12 mouse cellular contexts compared by ENCODE assay signal in genomic region chr9:13468778-13469177, GRCm38 (mm10). TPM values are rescaled to one million over a fixed set of nuclear protein-coding genes. Genes with fewer than 3 reads are reported as not detected.
DNase-seq lines count a peak whose midpoint lies in the region; ATAC-seq and TF ChIP-seq lines count a peak whose summit lies in the region.
"Had no signal": no experiment of that assay in that cellular context is flagged by ENCODE, and none has a peak within 500 bp of the region (broad histone marks: within the 10 kb centered on the region; RNA-seq: fewer than 3 reads in every experiment).

No protein-coding gene starts in this region.

- intact Hi-C loops in left cerebral cortex, postnatal 10 days (cut with DNase I), result no loop called here

- no peak for TF ChIP-seq CTCF in hindbrain, postnatal 0 days (IDR thresholded peaks at IDR 0.05; ENCODE audit: low read depth)

- H3K27me3 ChIP-seq in hindbrain, embryonic 10.5 days (ENCODE audit: insufficient read depth, poor library complexity, severe bottlenecking), result no peaks in the 10 kb centered on the region
- H3K27me3 ChIP-seq in hindbrain, postnatal 0 days (ENCODE audit: insufficient read depth, low read length), result no peaks in the 10 kb centered on the region
- H3K27me3 ChIP-seq in limb, embryonic 13.5 days, result no peaks in the 10 kb centered on the region

- ATAC-seq in hindbrain, postnatal 0 days, result no peak
- ATAC-seq in limb, embryonic 13.5 days (ENCODE audit: low FRiP score, low read depth), result no peak; the same call in 1 of the 2 replicates

- H3K9me3 ChIP-seq in hindbrain, embryonic 10.5 days, result no peaks in the 10 kb centered on the region
- H3K9me3 ChIP-seq in hindbrain, postnatal 0 days (ENCODE audit: low read length), result no peaks in the 10 kb centered on the region
- no peaks in the 10 kb centered on the region for H3K9me3 ChIP-seq in limb, embryonic 13.5 days

- H3K4me2 ChIP-seq in hindbrain, postnatal 0 days (ENCODE audit: low read depth, low read length), result no peak overlapping the region
- H3K4me2 ChIP-seq in limb, embryonic 13.5 days (replicated peaks), result no peak overlapping the region

- H3K36me3 ChIP-seq in hindbrain, embryonic 10.5 days, result no peaks in the 10 kb centered on the region
- no peaks in the 10 kb centered on the region for H3K36me3 ChIP-seq in hindbrain, postnatal 0 days (ENCODE audit: insufficient read depth, low read length)
- H3K36me3 ChIP-seq in limb, embryonic 13.5 days, result no peaks in the 10 kb centered on the region

- peaks cover 33% of the 10 kb centered on the region for H3K4me1 ChIP-seq in hindbrain, embryonic 10.5 days (replicated peaks)
- 0 out of 2 replicates have a peak, but pooled peaks cover 3% of the 10 kb centered on the region for H3K4me1 ChIP-seq in hindbrain, postnatal 0 days (ENCODE audit: insufficient read depth, low read length)
- H3K4me1 ChIP-seq in limb, embryonic 13.5 days, result peaks cover 26% of the 10 kb centered on the region

- no peak for DNase-seq in hindbrain, embryonic 10.5 days (ENCODE audit: low spot score)
- no peak for DNase-seq in hindbrain, postnatal 0 days (ENCODE audit: low spot score)
- DNase-seq in spleen, adult 18-20 months, result peak; percentile 19 to 47
- DNase-seq in spleen, adult 12 weeks (ENCODE audit: low spot score), result no peak
- peak; percentile 44 to 59 for DNase-seq in thymus, postnatal 36 days
- DNase-seq in left cerebral cortex, postnatal 10 days (ENCODE audit: extremely low spot score in 1 of 2, low spot score in 2 of 2), result no peak
- no peak for DNase-seq in layer of hippocampus, adult 18-20 months (ENCODE audit: low spot score in 2 of 2)
- DNase-seq: cerebellum, adult 2 months had no signal

- WGBS in hindbrain, embryonic 10.5 days, result 88% methylated on average over 6 of the region's 6 CpGs
- WGBS in hindbrain, postnatal 0 days, result 65% methylated on average over 6 of the region's 6 CpGs
- WGBS in limb, embryonic 13.5 days, result 78% methylated on average over 6 of the region's 6 CpGs

- H3K27ac ChIP-seq in hindbrain, embryonic 10.5 days, result peak overlapping the region; percentile 45; the same call in 1 of the 2 replicates
- H3K27ac ChIP-seq in hindbrain, postnatal 0 days, result no peak overlapping the region
- H3K27ac ChIP-seq in limb, embryonic 13.5 days, result peak overlapping the region; percentile 39; the same call in 1 of the 2 replicates

- H3K9ac ChIP-seq in hindbrain, postnatal 0 days (replicated peaks; ENCODE audit: low read length), result no peak overlapping the region
- no peak overlapping the region for H3K9ac ChIP-seq in limb, embryonic 13.5 days

- no peak overlapping the region for H3K4me3 ChIP-seq in hindbrain, embryonic 10.5 days
- no peak overlapping the region for H3K4me3 ChIP-seq in hindbrain, postnatal 0 days (ENCODE audit: low read length)
- no peak overlapping the region for H3K4me3 ChIP-seq in limb, embryonic 13.5 days
- H3K4me3 ChIP-seq: erythroblast, embryonic 14.5 days had no signal

RNA-seq across cellular contexts. Expression of gene Gm17571, which starts 22.2 kb away (rescaled TPM):
- polyA plus RNA-seq in hindbrain, embryonic 10.5 days (2016; fragmentation: Nextera tagmentation; extraction: Ambion mirVana), result not detected in 2 replicates
- not detected in 2 replicates for total RNA-seq in hindbrain, postnatal 0 days (2014; rRNA removed)
- not detected in 2 replicates for polyA plus RNA-seq in hindbrain, postnatal 0 days (2015; fragmentation: Nextera tagmentation; extraction: Ambion mirVana)
- not detected in 2 replicates for polyA plus RNA-seq in limb, embryonic 13.5 days (2015; fragmentation: Nextera tagmentation; extraction: Ambion mirVana)
- not detected for total RNA-seq in left cerebral cortex, postnatal 10 days (2021)
- total RNA-seq in layer of hippocampus, adult 18-20 months (2021), result not detected
- total RNA-seq: heart, postnatal 14 days had no signal
- polyA plus RNA-seq: cerebellum, adult 2 months; erythroblast, embryonic 14.5 days; urinary bladder, adult 2 months had no signal

Comparison
In these comparisons a context has a peak if more than half of its experiments do, and no peak if none do; other contexts are left out.
1. DNase-seq: peak in spleen, adult 18-20 months (2 of 2) and thymus, postnatal 36 days (2 of 2); none in hindbrain, embryonic 10.5 days (single experiment), hindbrain, postnatal 0 days (single experiment), spleen, adult 12 weeks (single experiment), left cerebral cortex, postnatal 10 days (0 of 2) and layer of hippocampus, adult 18-20 months (0 of 2).